ENCODE assay signal across 25 mouse cellular contexts in genomic region chr1:55570225-55570624, GRCm38 (mm10).
"Had no signal": no experiment of that assay in that cellular context is flagged by ENCODE, and none has a peak within 500 bp of the region (broad histone marks: within the 10 kb centered on the region; RNA-seq: fewer than 3 reads in every experiment).

No protein-coding gene starts in this region.

- H3K9me3 ChIP-seq: heart, embryonic 10.5 days; heart, embryonic 12.5 days; hindbrain, embryonic 10.5 days; hindbrain, embryonic 12.5 days; intestine, embryonic 15.5 days; limb, embryonic 13.5 days; limb, embryonic 15.5 days; liver, embryonic 12.5 days had no signal

- DNase-seq: gastrocnemius, adult 2 months; gastrocnemius, postnatal 10 days; gastrocnemius, postnatal 25 days; heart, postnatal 10 days; heart, postnatal 4 days; kidney, adult 18-20 months; kidney, adult 8-10 months; kidney, postnatal 10 days; kidney, postnatal 25 days; kidney, postnatal 4 days; layer of hippocampus, postnatal 36 days; left cerebral cortex, postnatal 4 days had no signal

- H3K4me1 ChIP-seq: hindbrain, embryonic 10.5 days; hindbrain, embryonic 12.5 days; intestine, embryonic 15.5 days; limb, embryonic 13.5 days; limb, embryonic 15.5 days; liver, embryonic 12.5 days had no signal

- H3K27me3 ChIP-seq: heart, embryonic 12.5 days; hindbrain, embryonic 12.5 days; intestine, embryonic 15.5 days; limb, embryonic 13.5 days; limb, embryonic 15.5 days; liver, embryonic 12.5 days had no signal

- ATAC-seq: hindbrain, embryonic 16.5 days; inflammation-experienced regulatory T-cells, adult 6 months; intestine, embryonic 15.5 days; intestine, postnatal 0 days; liver, embryonic 12.5 days had no signal

- H3K27ac ChIP-seq: heart, embryonic 10.5 days; hindbrain, embryonic 10.5 days; hindbrain, embryonic 12.5 days; hindbrain, embryonic 14.5 days; intestine, embryonic 15.5 days; layer of hippocampus, adult 2 months; limb, embryonic 13.5 days; limb, embryonic 15.5 days; liver, embryonic 12.5 days had no signal

- H3K9ac ChIP-seq: heart, embryonic 12.5 days; hindbrain, embryonic 12.5 days; hindbrain, embryonic 14.5 days; intestine, embryonic 15.5 days; limb, embryonic 13.5 days; limb, embryonic 15.5 days; liver, embryonic 12.5 days had no signal

- H3K4me3 ChIP-seq: gastrocnemius, adult 2 months; heart, embryonic 10.5 days; heart, embryonic 12.5 days; hindbrain, embryonic 10.5 days; hindbrain, embryonic 12.5 days; intestine, embryonic 15.5 days; layer of hippocampus, adult 2 months; limb, embryonic 13.5 days; limb, embryonic 15.5 days; liver, embryonic 12.5 days had no signal

- H3K36me3 ChIP-seq: heart, embryonic 10.5 days; heart, embryonic 12.5 days; hindbrain, embryonic 10.5 days; hindbrain, embryonic 12.5 days; intestine, embryonic 15.5 days; limb, embryonic 13.5 days; limb, embryonic 15.5 days; liver, embryonic 12.5 days had no signal

- H3K4me2 ChIP-seq: heart, embryonic 12.5 days; hindbrain, embryonic 12.5 days; hindbrain, embryonic 14.5 days; intestine, embryonic 15.5 days; limb, embryonic 13.5 days; limb, embryonic 15.5 days; liver, embryonic 12.5 days had no signal
